Mouse (Mus musculus): Measurements from ENCODE around the gene Lhx4. TPM values are rescaled to one million over a fixed set of nuclear protein-coding genes. Genes with fewer than 3 reads are reported as not detected.
A peak's percentile ranks its signal among the peaks of the same experiment; 100 is the strongest.

Lhx4 gene
- polyA plus RNA-seq, 1 experiment from 2014 or later, result not detected

GRCm38 (mm10) chr1:155700886-155701285 lies 50.6 kb downstream of the Lhx4 start:
- H3K27me3 ChIP-seq (ENCODE audit: control insufficient read depth, insufficient read depth, low read length), result no peaks in the 10 kb centered on the region
- no peak overlapping the region for H3K4me2 ChIP-seq (ENCODE audit: low read depth, severe bottlenecking)
- H3K9me3 ChIP-seq (ENCODE audit: control insufficient read depth, low read length), result no peaks in the 10 kb centered on the region
- no peak overlapping the region for H3K27ac ChIP-seq (replicated peaks; ENCODE audit: low read depth, low read length)
- H3K4me1 ChIP-seq (ENCODE audit: control insufficient read depth, insufficient read depth, low read length), result peaks cover 7% of the 10 kb centered on the region; the same call in 1 of the 2 replicates
- no peak for ATAC-seq (ENCODE audit: insufficient number of reproducible peaks, low FRiP score, low TSS enrichment, low read depth)
- DNase-seq (ENCODE audit: low spot score), result no peak
- H3K36me3 ChIP-seq (ENCODE audit: control insufficient read depth, insufficient read depth, low read length), result no peaks in the 10 kb centered on the region
- no peak overlapping the region for H3K9ac ChIP-seq (ENCODE audit: low read length)
- no peak overlapping the region for H3K4me3 ChIP-seq (ENCODE audit: low read depth, low read length)

DNA sequence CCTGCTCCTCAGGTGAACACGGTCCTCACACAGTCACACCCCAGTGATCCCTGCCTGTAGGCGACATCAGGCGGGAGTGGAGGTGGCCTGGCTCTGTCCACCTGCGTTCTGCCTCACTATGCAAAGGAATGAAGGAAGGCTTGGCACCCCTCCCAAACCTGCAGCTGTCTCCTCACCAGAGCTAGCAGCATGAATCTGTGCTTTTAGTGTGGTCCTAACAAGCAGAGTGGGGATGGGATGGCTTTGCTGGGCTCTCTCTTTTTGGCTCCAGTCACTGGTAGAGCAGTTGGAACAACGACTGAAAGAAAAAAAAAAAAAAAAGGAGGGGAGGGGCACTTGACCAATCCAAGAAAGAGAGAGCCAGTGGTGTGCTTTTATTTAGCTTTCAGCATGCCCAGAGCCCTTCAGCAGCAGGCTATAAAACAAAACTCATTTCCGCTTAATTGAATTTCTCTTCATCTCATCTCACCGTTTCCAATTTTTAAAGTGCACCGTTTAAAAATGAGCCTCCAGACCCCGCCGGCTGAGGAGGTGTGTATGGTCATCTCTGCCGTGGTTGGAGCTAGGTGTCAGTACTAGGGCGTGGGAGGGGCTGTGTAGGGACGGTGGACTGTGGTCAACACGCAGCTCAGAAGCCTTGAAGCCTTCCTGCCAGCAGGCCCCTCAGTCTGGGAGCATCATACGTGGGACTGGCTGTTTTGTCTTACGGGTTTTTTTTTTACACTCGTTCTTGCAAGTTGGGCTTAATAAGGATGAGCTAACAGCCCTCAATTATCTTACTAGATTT lies 52.9 kb downstream of the Lhx4 start:
- Histone ChIP-seq H3K9me3 (ENCODE audit: control insufficient read depth, low read length) (no peaks in the 10 kb centered on the region), H3K27ac (replicated peaks; ENCODE audit: low read depth, low read length) (no peak overlapping the region), H3K4me3 (ENCODE audit: low read depth, low read length) (no peak overlapping the region), H3K4me1 (ENCODE audit: control insufficient read depth, insufficient read depth, low read length) (peaks cover 8% of the 10 kb centered on the region; the same call in 1 of the 2 replicates), H3K36me3 (ENCODE audit: control insufficient read depth, insufficient read depth, low read length) (no peaks in the 10 kb centered on the region), H3K4me2 (ENCODE audit: low read depth, severe bottlenecking) (no peak overlapping the region), H3K9ac (ENCODE audit: low read length) (no peak overlapping the region), H3K27me3 (ENCODE audit: control insufficient read depth, insufficient read depth, low read length) (no peaks in the 10 kb centered on the region)
- ATAC-seq (ENCODE audit: insufficient number of reproducible peaks, low FRiP score, low TSS enrichment, low read depth) (no peak), DNase-seq (ENCODE audit: low spot score) (no peak)
- WGBS, result 44% methylated on average over 17 of the region's 17 CpGs

DNA sequence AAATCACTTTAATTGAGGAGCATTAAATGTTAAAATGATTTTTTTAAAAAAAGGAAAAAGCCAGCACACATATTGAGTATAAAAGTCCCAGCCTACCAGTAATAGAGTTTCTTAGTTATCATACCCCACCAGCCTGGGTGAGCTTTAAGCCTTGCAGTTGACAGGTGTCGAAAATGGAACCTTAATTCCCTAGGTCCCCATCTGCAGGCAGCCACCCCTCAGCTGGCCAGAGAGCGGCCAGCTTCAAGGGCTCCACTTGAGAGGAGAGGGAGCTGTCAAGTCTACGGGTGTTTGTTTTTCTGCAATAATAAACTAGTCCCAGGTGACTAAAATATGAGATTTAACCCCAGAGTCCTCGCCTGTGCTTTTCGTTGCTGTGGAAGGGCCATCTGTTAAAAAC lies 58.0 kb downstream of the Lhx4 start:
- DNase-seq (ENCODE audit: low spot score) (no peak), ATAC-seq (ENCODE audit: insufficient number of reproducible peaks, low FRiP score, low TSS enrichment, low read depth) (peak; percentile 54; the same call in 1 of the 2 replicates)
- Histone ChIP-seq H3K9me3 (ENCODE audit: control insufficient read depth, low read length) (no peaks in the 10 kb centered on the region), H3K4me1 (ENCODE audit: control insufficient read depth, insufficient read depth, low read length) (peaks cover 8% of the 10 kb centered on the region; the same call in 1 of the 2 replicates), H3K27me3 (ENCODE audit: control insufficient read depth, insufficient read depth, low read length) (no peaks in the 10 kb centered on the region), H3K4me3 (ENCODE audit: low read depth, low read length) (no peak overlapping the region), H3K36me3 (ENCODE audit: control insufficient read depth, insufficient read depth, low read length) (no peaks in the 10 kb centered on the region), H3K27ac (replicated peaks; ENCODE audit: low read depth, low read length) (no peak overlapping the region), H3K4me2 (ENCODE audit: low read depth, severe bottlenecking) (no peak overlapping the region), H3K9ac (ENCODE audit: low read length) (no peak overlapping the region)
- 39% methylated on average over 5 of the region's 5 CpGs for WGBS

- no peak overlapping the region for H3K4me3 ChIP-seq (ENCODE audit: low read depth, low read length)
- no peaks in the 10 kb centered on the region for H3K9me3 ChIP-seq (ENCODE audit: control insufficient read depth, low read length)
- H3K4me2 ChIP-seq (ENCODE audit: low read depth, severe bottlenecking), result no peak overlapping the region
- no peaks in the 10 kb centered on the region for H3K36me3 ChIP-seq (ENCODE audit: control insufficient read depth, insufficient read depth, low read length)
- DNase-seq (ENCODE audit: low spot score) (no peak), ATAC-seq (ENCODE audit: insufficient number of reproducible peaks, low FRiP score, low TSS enrichment, low read depth) (no peak)
- H3K27me3 ChIP-seq (ENCODE audit: control insufficient read depth, insufficient read depth, low read length), result no peaks in the 10 kb centered on the region
- WGBS, result 78% methylated on average over 11 of the region's 11 CpGs
- H3K9ac ChIP-seq (ENCODE audit: low read length), result no peak overlapping the region
- 0 out of 2 replicates have a peak, but pooled peaks cover 5% of the 10 kb centered on the region for H3K4me1 ChIP-seq (ENCODE audit: control insufficient read depth, insufficient read depth, low read length)
- H3K27ac ChIP-seq (replicated peaks; ENCODE audit: low read depth, low read length), result no peak overlapping the region
These were observed 58.5 kb downstream of the Lhx4 start for GRCm38 (mm10) chr1:155693026-155693425.

GRCm38 (mm10) chr1:155692230-155692629 lies 59.3 kb downstream of the Lhx4 start:
- Histone ChIP-seq H3K36me3 (ENCODE audit: control insufficient read depth, insufficient read depth, low read length) (no peaks in the 10 kb centered on the region), H3K27me3 (ENCODE audit: control insufficient read depth, insufficient read depth, low read length) (no peaks in the 10 kb centered on the region), H3K4me2 (ENCODE audit: low read depth, severe bottlenecking) (no peak overlapping the region), H3K9ac (ENCODE audit: low read length) (no peak overlapping the region), H3K4me3 (ENCODE audit: low read depth, low read length) (no peak overlapping the region), H3K9me3 (ENCODE audit: control insufficient read depth, low read length) (no peaks in the 10 kb centered on the region), H3K27ac (replicated peaks; ENCODE audit: low read depth, low read length) (no peak overlapping the region), H3K4me1 (ENCODE audit: control insufficient read depth, insufficient read depth, low read length) (0 out of 2 replicates have a peak, but pooled peaks cover 3% of the 10 kb centered on the region)
- ATAC-seq (ENCODE audit: insufficient number of reproducible peaks, low FRiP score, low TSS enrichment, low read depth) (no peak), DNase-seq (ENCODE audit: low spot score) (no peak)
- WGBS, result 92% methylated on average over 6 of the region's 6 CpGs

GRCm38 (mm10) chr1:155689558-155689957 lies 61.9 kb downstream of the Lhx4 start:
- Histone ChIP-seq H3K4me1 (ENCODE audit: control insufficient read depth, insufficient read depth, low read length) (0 out of 2 replicates have a peak, but pooled peaks cover 3% of the 10 kb centered on the region), H3K27ac (replicated peaks; ENCODE audit: low read depth, low read length) (no peak overlapping the region), H3K36me3 (ENCODE audit: control insufficient read depth, insufficient read depth, low read length) (no peaks in the 10 kb centered on the region), H3K27me3 (ENCODE audit: control insufficient read depth, insufficient read depth, low read length) (no peaks in the 10 kb centered on the region), H3K4me3 (ENCODE audit: low read depth, low read length) (no peak overlapping the region), H3K4me2 (ENCODE audit: low read depth, severe bottlenecking) (no peak overlapping the region), H3K9ac (ENCODE audit: low read length) (no peak overlapping the region), H3K9me3 (ENCODE audit: control insufficient read depth, low read length) (no peaks in the 10 kb centered on the region)
- ATAC-seq (ENCODE audit: insufficient number of reproducible peaks, low FRiP score, low TSS enrichment, low read depth) (no peak), DNase-seq (ENCODE audit: low spot score) (no peak)
- 95% methylated on average over 5 of the region's 5 CpGs for WGBS

DNA sequence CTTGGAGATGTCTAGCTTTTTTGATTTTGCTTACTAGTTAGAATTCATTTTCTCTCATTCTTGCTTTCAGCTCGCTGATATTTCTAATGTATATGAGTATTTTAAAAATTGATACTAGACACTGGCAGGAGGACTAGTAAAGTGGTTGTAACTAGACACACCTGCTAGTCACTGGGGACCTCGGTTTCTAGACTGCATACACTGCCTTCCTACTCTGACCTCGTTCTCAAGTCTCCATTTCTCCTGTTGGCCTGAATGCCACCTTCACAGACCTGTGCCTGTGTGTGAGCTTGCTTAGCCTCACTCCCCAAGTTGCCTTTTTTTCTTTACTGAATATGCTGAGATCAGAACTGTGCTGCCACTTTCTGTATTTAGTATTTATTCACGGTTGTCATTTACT lies 62.3 kb downstream of the Lhx4 start:
- no peak for ATAC-seq (ENCODE audit: insufficient number of reproducible peaks, low FRiP score, low TSS enrichment, low read depth)
- Histone ChIP-seq H3K4me2 (ENCODE audit: low read depth, severe bottlenecking) (no peak overlapping the region), H3K9ac (ENCODE audit: low read length) (no peak overlapping the region), H3K27ac (replicated peaks; ENCODE audit: low read depth, low read length) (no peak overlapping the region), H3K27me3 (ENCODE audit: control insufficient read depth, insufficient read depth, low read length) (no peaks in the 10 kb centered on the region), H3K36me3 (ENCODE audit: control insufficient read depth, insufficient read depth, low read length) (no peaks in the 10 kb centered on the region), H3K4me3 (ENCODE audit: low read depth, low read length) (no peak overlapping the region), H3K4me1 (ENCODE audit: control insufficient read depth, insufficient read depth, low read length) (0 out of 2 replicates have a peak, but pooled peaks cover 3% of the 10 kb centered on the region), H3K9me3 (ENCODE audit: control insufficient read depth, low read length) (no peaks in the 10 kb centered on the region)
- no peak for DNase-seq (ENCODE audit: low spot score)
- WGBS, result 86% methylated on average over 4 of the region's 4 CpGs

DNA sequence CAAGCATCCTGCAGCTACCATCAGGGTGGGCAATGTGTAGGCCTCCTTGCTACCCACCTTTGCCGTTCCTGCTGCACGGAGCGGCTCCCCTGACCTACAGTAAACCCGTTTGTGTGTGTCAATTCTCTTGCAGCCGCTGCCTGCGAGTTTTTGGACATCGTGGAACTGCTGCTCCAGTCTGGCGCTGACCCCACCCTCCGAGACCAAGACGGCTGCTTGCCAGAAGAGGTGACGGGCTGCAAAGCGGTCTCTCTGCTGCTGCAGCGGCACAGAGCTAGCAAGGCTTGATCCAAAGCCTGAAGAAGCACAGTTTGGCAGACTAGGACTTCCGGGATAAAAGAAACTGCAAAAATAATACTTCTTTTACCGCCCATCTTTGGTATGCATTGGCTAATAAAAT lies 64.7 kb downstream of the Lhx4 start:
- H3K27ac ChIP-seq (replicated peaks; ENCODE audit: low read depth, low read length), result no peak overlapping the region
- no peaks in the 10 kb centered on the region for H3K4me1 ChIP-seq (ENCODE audit: control insufficient read depth, insufficient read depth, low read length)
- no peak overlapping the region for H3K4me3 ChIP-seq (ENCODE audit: low read depth, low read length)
- DNase-seq (ENCODE audit: low spot score) (no peak), ATAC-seq (ENCODE audit: insufficient number of reproducible peaks, low FRiP score, low TSS enrichment, low read depth) (no peak)
- H3K4me2 ChIP-seq (ENCODE audit: low read depth, severe bottlenecking), result no peak overlapping the region
- 84% methylated on average over 15 of the region's 15 CpGs for WGBS
- H3K9ac ChIP-seq (ENCODE audit: low read length), result no peak overlapping the region
- no peaks in the 10 kb centered on the region for H3K27me3 ChIP-seq (ENCODE audit: control insufficient read depth, insufficient read depth, low read length)
- H3K9me3 ChIP-seq (ENCODE audit: control insufficient read depth, low read length), result no peaks in the 10 kb centered on the region
- no peaks in the 10 kb centered on the region for H3K36me3 ChIP-seq (ENCODE audit: control insufficient read depth, insufficient read depth, low read length)
